Comparison of ENCODE assay signal across 8 mouse cellular contexts in genomic region chrX:112978583-112978982, GRCm38 (mm10).
DNase-seq lines count a peak whose midpoint lies in the region; ATAC-seq and TF ChIP-seq lines count a peak whose summit lies in the region.

No protein-coding gene starts in this region.

- H3K4me2 ChIP-seq in midbrain, embryonic 11.5 days, result no peak overlapping the region
- H3K4me2 ChIP-seq in midbrain, embryonic 15.5 days, result no peak overlapping the region
- H3K4me2 ChIP-seq in intestine, embryonic 15.5 days (replicated peaks), result no peak overlapping the region

- WGBS in midbrain, embryonic 11.5 days, result 65% methylated on average over 3 of the region's 3 CpGs
- WGBS in midbrain, embryonic 15.5 days, result 53% methylated on average over 3 of the region's 3 CpGs
- WGBS in intestine, embryonic 15.5 days, result 43% methylated on average over 3 of the region's 3 CpGs

- no peak overlapping the region for H3K27ac ChIP-seq in gastrocnemius, adult 2 months
- no peak overlapping the region for H3K27ac ChIP-seq in midbrain, embryonic 11.5 days (ENCODE audit: low read depth, low read length)
- H3K27ac ChIP-seq in midbrain, embryonic 15.5 days, result no peak overlapping the region
- H3K27ac ChIP-seq in intestine, embryonic 15.5 days, result no peak overlapping the region

- DNase-seq in gastrocnemius, adult 2 months, result no peak
- no peak for DNase-seq in gastrocnemius, postnatal 25 days
- DNase-seq in midbrain, embryonic 11.5 days (ENCODE audit: low spot score, missing footprints), result peak; percentile 83
- DNase-seq in ZHBTc4 (ENCODE audit: low read depth, low spot score), result peak; percentile 7
- peak; percentile 4 for DNase-seq in retina, adult 2 months (ENCODE audit: low read depth, low spot score)
- no peak for DNase-seq in c-Kit-positive CD71-positive TER-119-positive erythroid progenitor cells, embryonic 14.5 days (ENCODE audit: low spot score)

- ATAC-seq in midbrain, embryonic 11.5 days (ENCODE audit: low FRiP score), result no peak
- ATAC-seq in midbrain, embryonic 15.5 days (replicated peaks), result no peak
- ATAC-seq in intestine, embryonic 15.5 days, result no peak

- H3K36me3 ChIP-seq in midbrain, embryonic 11.5 days (ENCODE audit: control insufficient read depth, insufficient read depth, low read length), result no peaks in the 10 kb centered on the region
- no peaks in the 10 kb centered on the region for H3K36me3 ChIP-seq in midbrain, embryonic 15.5 days (replicated peaks)
- H3K36me3 ChIP-seq in intestine, embryonic 15.5 days, result no peaks in the 10 kb centered on the region

- no peaks in the 10 kb centered on the region for H3K27me3 ChIP-seq in midbrain, embryonic 11.5 days (ENCODE audit: control insufficient read depth, insufficient read depth, low read length)
- H3K27me3 ChIP-seq in midbrain, embryonic 15.5 days (replicated peaks), result no peaks in the 10 kb centered on the region
- H3K27me3 ChIP-seq in intestine, embryonic 15.5 days (replicated peaks), result no peaks in the 10 kb centered on the region

- no peaks in the 10 kb centered on the region for H3K9me3 ChIP-seq in midbrain, embryonic 11.5 days (ENCODE audit: control insufficient read depth, low read length)
- no peaks in the 10 kb centered on the region for H3K9me3 ChIP-seq in midbrain, embryonic 15.5 days
- no peaks in the 10 kb centered on the region for H3K9me3 ChIP-seq in intestine, embryonic 15.5 days

- no peak overlapping the region for H3K4me3 ChIP-seq in gastrocnemius, adult 2 months
- H3K4me3 ChIP-seq in midbrain, embryonic 11.5 days (ENCODE audit: low read depth, low read length), result no peak overlapping the region
- no peak overlapping the region for H3K4me3 ChIP-seq in midbrain, embryonic 15.5 days
- H3K4me3 ChIP-seq in intestine, embryonic 15.5 days (replicated peaks), result no peak overlapping the region

- H3K4me1 ChIP-seq in midbrain, embryonic 11.5 days (ENCODE audit: control insufficient read depth, insufficient read depth, low read length), result no peaks in the 10 kb centered on the region
- no peaks in the 10 kb centered on the region for H3K4me1 ChIP-seq in midbrain, embryonic 15.5 days
- H3K4me1 ChIP-seq in intestine, embryonic 15.5 days (replicated peaks), result no peaks in the 10 kb centered on the region

- peak; percentile 60 for TF ChIP-seq CTCF in gastrocnemius, adult 2 months (IDR thresholded peaks at IDR 0.05)

- H3K9ac ChIP-seq in midbrain, embryonic 11.5 days (ENCODE audit: low read length), result no peak overlapping the region
- H3K9ac ChIP-seq in midbrain, embryonic 15.5 days, result no peak overlapping the region
- H3K9ac ChIP-seq in intestine, embryonic 15.5 days, result no peak overlapping the region

- intact Hi-C loops in gastrocnemius, adult 2 months (cut with DNase I), result no loop called here

Comparison
In these comparisons a context has a peak if more than half of its experiments do, and no peak if none do; other contexts are left out.
1. DNase-seq: peak in midbrain, embryonic 11.5 days (single experiment), ZHBTc4 (single experiment) and retina, adult 2 months (single experiment); none in gastrocnemius, adult 2 months (single experiment), gastrocnemius, postnatal 25 days (single experiment) and c-Kit-positive CD71-positive TER-119-positive erythroid progenitor cells, embryonic 14.5 days (single experiment).